Mouse (Mus musculus): ENCODE data around the gene Fbxw19. TPM values are rescaled to one million over a fixed set of nuclear protein-coding genes. Genes with fewer than 3 reads are reported as not detected.
"Not testable (repeated sequence)": the region's sequence is repeated elsewhere in the genome, so short reads cannot be mapped to it uniquely, and the experiment has no call there.

Fbxw19 gene
- total RNA-seq (2021): not detected
- long read RNA-seq, experiment 1: 0 reads
- long read RNA-seq, experiment 2: 0 reads

- not testable (repeated sequence) for DNase-seq (ENCODE audit: low spot score in 2 of 2)
These were observed at the start of gene Fbxw19 for GRCm38 (mm10) chr9:109495775-109496174. Gene Fbxw19, minus strand, starts transcription at chr9:109495875.

DNA sequence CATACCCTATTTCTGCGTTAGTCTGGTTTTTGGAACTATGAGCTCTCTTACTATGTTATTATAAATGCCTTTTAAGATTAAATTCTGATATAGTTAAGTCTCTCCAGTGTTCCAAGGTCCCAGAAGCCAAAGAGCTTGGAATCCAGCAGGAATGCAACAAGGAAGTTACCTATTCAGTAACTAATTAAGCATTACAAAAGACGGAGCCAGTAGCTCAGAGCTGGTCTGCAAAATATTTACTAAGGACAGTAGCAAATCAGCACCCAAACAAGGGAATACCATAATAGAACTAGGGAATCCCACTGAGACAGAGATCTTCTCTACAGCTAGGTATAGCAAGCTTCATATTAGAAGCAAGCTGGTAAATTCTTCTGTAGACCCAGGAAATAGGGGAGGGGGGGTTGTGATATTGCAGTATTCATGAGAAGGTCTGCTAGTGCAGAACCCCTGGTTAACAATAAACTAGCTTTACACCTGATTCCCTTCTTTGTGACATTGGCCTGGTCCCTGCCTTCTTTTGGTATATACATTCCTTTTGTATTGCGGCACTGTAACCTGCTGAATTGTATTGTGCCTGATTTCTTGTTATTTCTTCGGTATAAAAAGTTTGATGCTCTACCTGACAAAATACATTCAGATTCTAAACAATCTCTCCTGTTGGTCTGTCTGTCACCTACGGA, 27.9 kb upstream of the Fbxw19 start:
- DNase-seq (ENCODE audit: low spot score in 2 of 2): no peak

DNA sequence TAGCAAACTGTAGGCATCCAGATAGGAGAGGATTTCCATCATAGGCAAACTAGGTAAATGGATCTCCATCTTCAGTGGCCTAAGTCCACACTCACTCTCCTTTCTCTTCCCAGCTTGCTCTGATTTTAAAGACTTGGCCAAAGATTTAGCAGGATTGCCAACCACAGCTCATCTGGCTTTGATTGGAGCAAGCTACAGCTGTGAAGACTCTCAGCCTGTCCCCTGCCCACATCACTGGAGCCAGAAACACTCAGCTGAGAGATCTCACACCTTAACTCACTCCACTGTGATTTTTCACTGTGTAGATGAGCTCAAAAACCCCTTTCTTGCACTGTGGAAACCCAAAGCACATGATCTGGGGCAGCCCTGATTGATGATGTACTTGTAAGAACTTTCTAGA, 46.6 kb downstream of the Fbxw19 start, which contains the start of gene Fbxw16:
TSS of gene Fbxw16 (minus strand) at position 101 of the 400 bp plus-strand sequence.
- DNase-seq (ENCODE audit: low spot score in 2 of 2): no peak

DNA sequence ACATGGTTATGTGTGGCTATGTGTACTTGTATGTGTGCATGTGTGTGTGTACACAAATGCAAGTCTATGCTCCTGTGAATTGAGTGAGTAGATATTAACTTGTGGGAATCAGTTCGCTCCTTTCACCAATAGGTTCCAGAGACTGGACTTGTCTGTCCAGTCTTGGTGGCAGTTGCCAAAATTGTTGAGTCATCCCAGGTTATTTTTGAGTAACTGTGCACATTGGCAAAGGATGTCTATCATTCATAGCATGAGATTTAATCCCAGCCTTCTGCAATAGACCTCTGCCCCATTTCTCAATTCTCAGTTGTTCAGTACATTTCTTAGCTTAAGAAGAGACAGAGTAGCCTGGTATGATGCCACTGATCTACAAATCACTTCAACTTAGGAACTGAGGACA, 62.7 kb downstream of the Fbxw19 start:
- DNase-seq (ENCODE audit: low spot score in 2 of 2): no peak

Other genes with a start within 250 kb of the Fbxw19 start
- not detected for gene Fbxw14, start 208.2 kb downstream of the Fbxw19 start, total RNA-seq (2021)
- gene Fbxw28, start 156.2 kb downstream of the Fbxw19 start, total RNA-seq (2021): not detected
- gene Fbxw22, start 91.6 kb downstream of the Fbxw19 start, total RNA-seq (2021): not detected
- gene Fbxw16, start 46.7 kb downstream of the Fbxw19 start, total RNA-seq (2021): not detected
- gene Fbxw15, start 72.4 kb upstream of the Fbxw19 start, total RNA-seq (2021): not detected
- gene Fbxw24, start 130.2 kb upstream of the Fbxw19 start, total RNA-seq (2021): not detected
- not detected for gene Fbxw25, start 168.8 kb upstream of the Fbxw19 start, total RNA-seq (2021)
- gene Fbxw18, start 206.8 kb upstream of the Fbxw19 start, total RNA-seq (2021): not detected